Mouse (Mus musculus) left cerebral cortex, postnatal 25 days (tissue): ENCODE measurements around the gene Mapkapk5. TPM values are rescaled to one million over a fixed set of nuclear protein-coding genes. Genes with fewer than 3 reads are reported as not detected.

Experiments
- DNase-seq, 2 experiments: peaks; one replicate each; pipeline ENCODE4 v3.0.0; 2022; ENCODE audit warnings: low spot score in 2 of 2, mixed read lengths in 1 of 2
- intact Hi-C: fragments of 180-260 bp; cut with DNase I; formaldehyde crosslinking; loops from one replicate; pipeline ENCODE4 v1.15.1; 2025
- total RNA-seq, 2 experiments: library from RNA; stranded (reverse); gene quantifications; 2 replicates each; pipeline ENCODE4 v1.2.3; 2021

Mapkapk5 gene
- 10 to 100 TPM; 66.7 TPM for total RNA-seq

- DNase-seq, result peak; percentile 97 to 98
- intact Hi-C loops, result loop anchor here (2.0 kb wide), 1 partner anchor 57 kb away; no protein-coding TSS in a partner anchor
Observed at GRCm38 (mm10) chr5:121545793-121546529, at the start of gene Mapkapk5. TSS of gene Mapkapk5 (minus strand) at chr5:121545905.

GRCm38 (mm10) chr5:121594714-121595313, 49.1 kb upstream of the Mapkapk5 start:
- DNase-seq, result no peak
- intact Hi-C loops, result no loop called here

GRCm38 (mm10) chr5:121593451-121594401, 48.0 kb upstream of the Mapkapk5 start, which contains the start of gene Aldh2:
TSS of gene Aldh2 (minus strand) at chr5:121593824.
- DNase-seq, result peak; percentile 76 to 77
- intact Hi-C loops, result no loop called here

GRCm38 (mm10) chr5:121592816-121593407, 47.2 kb upstream of the Mapkapk5 start:
- intact Hi-C loops, result no loop called here
- no peak for DNase-seq

GRCm38 (mm10) chr5:121592064-121592815, 46.5 kb upstream of the Mapkapk5 start:
- no peak for DNase-seq
- intact Hi-C loops, result no loop called here

GRCm38 (mm10) chr5:121591417-121592063, 45.8 kb upstream of the Mapkapk5 start:
- intact Hi-C loops, result no loop called here
- no peak for DNase-seq

GRCm38 (mm10) chr5:121589928-121590327, 44.2 kb upstream of the Mapkapk5 start:
- intact Hi-C loops, result no loop called here
- DNase-seq, result no peak

- intact Hi-C loops, result no loop called here
Observed at GRCm38 (mm10) chr5:121586400-121587039, 40.8 kb upstream of the Mapkapk5 start.

GRCm38 (mm10) chr5:121585699-121586098, 40.0 kb upstream of the Mapkapk5 start:
- intact Hi-C loops, result no loop called here
- DNase-seq, result peak in 1 of 2 experiments; percentile 19

More at GRCm38 (mm10) chr5:121586400-121587039, 40.8 kb upstream of the Mapkapk5 start:
- peak; percentile 71 to 90 for DNase-seq

- DNase-seq, result no peak
- intact Hi-C loops, result no loop called here
Observed at GRCm38 (mm10) chr5:121585005-121585404, 39.3 kb upstream of the Mapkapk5 start.

- intact Hi-C loops, result no loop called here
- DNase-seq, result peak; percentile 52 to 65
Observed at GRCm38 (mm10) chr5:121583765-121584501, 38.2 kb upstream of the Mapkapk5 start.

GRCm38 (mm10) chr5:121581945-121582344, 36.2 kb upstream of the Mapkapk5 start:
- DNase-seq, result no peak
- intact Hi-C loops, result no loop called here

GRCm38 (mm10) chr5:121576927-121577488, 31.3 kb upstream of the Mapkapk5 start:
- no peak for DNase-seq
- intact Hi-C loops, result no loop called here

- intact Hi-C loops, result no loop called here
- DNase-seq, result no peak
Observed at GRCm38 (mm10) chr5:121575867-121576266, 30.2 kb upstream of the Mapkapk5 start.

GRCm38 (mm10) chr5:121574145-121574544, 28.4 kb upstream of the Mapkapk5 start:
- intact Hi-C loops, result no loop called here
- no peak for DNase-seq

GRCm38 (mm10) chr5:121570787-121571186, 25.1 kb upstream of the Mapkapk5 start:
- intact Hi-C loops, result no loop called here
- DNase-seq, result no peak

GRCm38 (mm10) chr5:121569881-121570420, 24.2 kb upstream of the Mapkapk5 start:
- no peak for DNase-seq
- intact Hi-C loops, result no loop called here
